Mouse (Mus musculus): Measurements from ENCODE around the gene Dnajc5. TPM values are rescaled to one million over a fixed set of nuclear protein-coding genes. Genes with fewer than 3 reads are reported as not detected.

The Dnajc5 gene
- 84.4 and 88.6 TPM in 2 replicates for polyA plus RNA-seq (2015; fragmentation: Nextera tagmentation; extraction: Ambion mirVana)

DNA sequence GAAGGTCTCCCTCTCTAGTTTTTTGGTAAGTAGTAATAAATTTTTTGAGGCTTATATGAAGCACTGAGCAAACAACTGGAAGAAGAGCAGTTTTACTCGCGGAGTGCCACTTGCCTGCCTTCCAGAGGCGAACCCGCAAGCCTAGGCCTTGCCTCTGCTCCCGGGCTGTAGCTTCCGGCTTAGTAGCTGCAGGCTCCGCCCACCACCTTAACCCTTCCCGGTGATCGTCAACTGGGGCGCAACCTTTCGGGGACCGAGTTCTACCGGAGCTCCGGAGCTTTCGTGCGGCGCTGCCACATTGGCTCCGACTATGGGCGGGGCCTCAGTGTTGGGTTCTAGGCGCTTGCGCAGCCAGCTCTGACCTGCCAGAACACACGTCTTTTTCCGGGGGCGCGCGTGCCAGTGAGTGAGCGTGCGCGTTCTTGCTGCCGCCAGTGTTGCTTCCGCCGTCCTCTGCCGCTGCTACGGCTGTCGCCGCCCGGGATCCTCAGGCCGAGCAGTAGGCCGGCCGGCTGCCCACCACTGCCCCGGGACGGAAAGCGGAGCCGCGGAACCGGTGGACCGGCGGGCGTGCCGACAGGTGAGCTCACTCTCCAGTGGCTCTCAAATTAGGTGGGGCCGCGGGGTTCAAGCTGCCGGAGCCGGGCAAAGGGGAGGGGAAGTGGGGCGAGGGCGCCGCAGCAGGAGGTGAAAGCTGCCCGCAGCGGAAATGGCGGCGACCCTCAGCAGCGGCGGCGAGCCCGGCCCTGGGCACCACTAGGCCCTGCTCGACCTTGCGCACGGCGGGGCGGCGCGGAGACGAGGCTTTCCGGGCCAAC lies at the start of gene Dnajc5:
Gene Dnajc5 (plus strand): TSS at position 368 of the 818 bp plus-strand sequence.
- Histone ChIP-seq H3K9me3 (replicated peaks) (no peaks in the 10 kb centered on the region), H3K9ac (peak within 1 kb of the TSS; percentile 95), H3K27me3 (no peaks in the 10 kb centered on the region), H3K36me3 (peaks cover 30% of the 10 kb centered on the region), H3K4me2 (peak within 1 kb of the TSS; percentile 66), H3K4me1 (peaks cover 26% of the 10 kb centered on the region), H3K27ac (peak within 1 kb of the TSS; percentile 99), H3K4me3 (replicated peaks) (peak within 1 kb of the TSS; percentile 90)
- under 1% methylated on average over 74 of the region's 74 CpGs for WGBS
- ATAC-seq (replicated peaks; ENCODE audit: low FRiP score), result peak; percentile 98

DNA sequence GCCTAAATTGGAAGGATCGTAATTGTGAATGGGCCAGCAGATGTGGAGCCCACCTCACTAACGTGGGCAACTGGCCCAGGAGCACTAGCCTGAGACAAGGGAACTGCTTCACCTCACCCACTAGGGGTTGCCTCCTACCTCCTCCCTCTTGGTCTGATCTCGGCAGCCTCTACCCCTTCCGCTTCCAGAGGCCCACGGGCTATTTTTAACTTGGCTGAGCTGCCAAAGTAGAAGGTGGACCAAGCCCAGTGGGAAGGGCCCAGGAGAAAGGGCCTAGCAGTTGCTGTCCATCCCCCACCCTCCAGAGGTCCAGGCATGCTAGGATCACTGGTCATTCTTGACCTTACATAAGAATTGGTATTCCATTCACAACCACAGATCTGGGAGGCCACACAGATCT lies 49.0 kb upstream of the Dnajc5 start:
- Histone ChIP-seq H3K9me3 (replicated peaks) (no peaks in the 10 kb centered on the region), H3K27me3 (no peaks in the 10 kb centered on the region), H3K4me3 (replicated peaks) (no peak overlapping the region), H3K36me3 (no peaks in the 10 kb centered on the region), H3K9ac (no peak overlapping the region), H3K27ac (peak overlapping the region; percentile 42; the same call in 1 of the 2 replicates), H3K4me2 (no peak overlapping the region), H3K4me1 (peaks cover 26% of the 10 kb centered on the region)
- WGBS, result 47% methylated on average over 5 of the region's 5 CpGs
- 0 out of 2 replicates have a peak, but pooled peaks have one; percentile 22 for ATAC-seq (replicated peaks; ENCODE audit: low FRiP score)

DNA sequence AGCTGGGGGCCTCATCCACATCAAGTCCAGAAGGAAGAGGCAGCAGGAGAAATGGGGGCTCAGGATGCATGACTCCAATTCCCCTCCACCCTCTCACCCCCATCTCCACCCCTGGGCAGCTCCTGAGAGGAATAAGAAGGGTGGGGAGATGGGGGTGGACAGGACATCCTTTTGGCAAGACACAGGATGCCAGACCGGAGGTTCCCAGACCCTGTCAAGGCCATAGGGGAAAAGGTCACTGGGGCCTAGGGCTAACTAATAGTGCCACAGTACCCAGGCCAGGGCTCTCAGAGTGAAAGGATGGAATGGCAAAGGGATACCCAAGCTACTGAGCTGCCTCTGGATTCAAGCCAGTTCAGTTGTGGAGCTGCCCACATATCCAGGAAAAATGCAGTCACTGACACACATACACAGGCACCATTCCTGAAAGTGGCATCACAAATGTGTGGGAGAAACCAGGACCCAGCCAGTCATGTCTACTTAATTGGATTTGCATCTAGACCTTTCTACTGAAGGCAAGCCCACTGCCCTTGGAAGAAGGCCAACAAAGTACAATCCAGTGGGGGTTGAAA lies 47.9 kb upstream of the Dnajc5 start:
- H3K4me1 ChIP-seq, result peaks cover 26% of the 10 kb centered on the region
- no peak overlapping the region for H3K4me3 ChIP-seq (replicated peaks)
- H3K4me2 ChIP-seq, result no peak overlapping the region
- no peaks in the 10 kb centered on the region for H3K36me3 ChIP-seq
- H3K9me3 ChIP-seq (replicated peaks), result no peaks in the 10 kb centered on the region
- WGBS, result 43% methylated on average over 1 of the region's 1 CpGs
- no peaks in the 10 kb centered on the region for H3K27me3 ChIP-seq
- H3K27ac ChIP-seq, result peak overlapping the region; percentile 42; the same call in 1 of the 2 replicates
- H3K9ac ChIP-seq, result no peak overlapping the region
- ATAC-seq (replicated peaks; ENCODE audit: low FRiP score), result no peak

DNA sequence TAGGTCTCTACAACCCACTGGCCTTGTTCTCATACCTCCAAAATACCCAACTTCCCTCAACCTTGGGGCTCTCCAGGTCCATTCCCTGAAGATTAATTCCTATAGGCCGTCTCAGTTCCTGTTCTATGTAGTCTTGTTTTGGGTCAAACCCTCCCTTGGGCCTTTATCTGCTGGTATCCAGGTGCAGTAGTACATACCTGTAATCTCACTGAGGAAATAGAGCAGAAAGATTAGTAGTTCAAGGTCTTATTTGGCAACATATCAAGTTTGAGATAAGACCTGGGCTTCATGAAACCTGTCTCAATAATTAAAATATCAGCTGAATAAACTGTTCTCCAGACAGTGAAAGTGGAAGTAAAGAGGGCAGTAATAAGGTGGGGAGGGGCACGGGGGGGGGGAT lies 37.2 kb upstream of the Dnajc5 start:
- Histone ChIP-seq H3K9ac (no peak overlapping the region), H3K4me1 (peaks cover 52% of the 10 kb centered on the region), H3K4me3 (replicated peaks) (no peak overlapping the region), H3K27ac (peak overlapping the region; percentile 86), H3K36me3 (no peaks in the 10 kb centered on the region), H3K9me3 (replicated peaks) (no peaks in the 10 kb centered on the region), H3K4me2 (peak overlapping the region; percentile 37), H3K27me3 (no peaks in the 10 kb centered on the region)
- ATAC-seq (replicated peaks; ENCODE audit: low FRiP score), result no peak
- WGBS, result 45% methylated on average over 2 of the region's 2 CpGs

DNA sequence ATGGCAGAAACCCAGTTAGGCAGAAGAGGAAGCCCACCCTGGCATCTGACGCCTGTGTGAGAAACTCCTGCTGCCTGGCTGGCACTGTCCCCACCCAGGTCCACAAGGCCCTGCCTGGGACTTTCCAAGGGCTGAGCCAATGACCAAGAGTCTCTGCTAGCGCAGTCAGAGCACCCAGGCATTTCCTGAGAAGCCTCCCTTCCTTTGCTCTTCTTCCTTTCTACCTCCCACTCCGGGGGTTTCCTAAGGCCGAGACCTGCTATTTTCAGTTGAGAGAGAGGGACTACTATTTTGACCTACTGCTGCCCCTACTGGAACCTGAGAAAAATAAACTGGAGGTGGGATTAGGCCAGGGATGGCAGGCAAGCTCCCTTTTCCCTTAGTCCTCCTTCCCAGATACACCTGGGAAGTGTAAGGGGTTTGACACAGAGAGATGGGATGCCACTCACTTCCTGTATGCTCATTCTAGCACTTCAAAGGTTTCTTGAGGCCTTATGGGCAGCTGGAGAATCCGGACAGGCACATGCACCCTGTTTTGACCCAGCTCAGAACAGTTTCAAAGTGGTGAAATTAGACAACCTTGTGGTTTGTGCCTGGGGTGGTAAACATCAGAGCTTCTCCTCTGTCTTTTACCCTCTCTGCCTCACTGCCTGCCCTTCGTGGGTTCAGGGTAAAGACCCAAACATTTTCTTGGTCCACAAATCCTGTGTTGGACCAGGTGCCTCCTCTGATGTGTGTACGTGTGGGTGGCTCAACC lies 36.5 kb upstream of the Dnajc5 start:
- WGBS, result 26% methylated on average over 7 of the region's 7 CpGs
- Histone ChIP-seq H3K27ac (peak overlapping the region; percentile 86), H3K9me3 (replicated peaks) (no peaks in the 10 kb centered on the region), H3K4me2 (peak overlapping the region; percentile 37), H3K9ac (no peak overlapping the region), H3K4me1 (peaks cover 58% of the 10 kb centered on the region), H3K36me3 (no peaks in the 10 kb centered on the region), H3K27me3 (no peaks in the 10 kb centered on the region), H3K4me3 (replicated peaks) (no peak overlapping the region)
- no peak for ATAC-seq (replicated peaks; ENCODE audit: low FRiP score)

DNA sequence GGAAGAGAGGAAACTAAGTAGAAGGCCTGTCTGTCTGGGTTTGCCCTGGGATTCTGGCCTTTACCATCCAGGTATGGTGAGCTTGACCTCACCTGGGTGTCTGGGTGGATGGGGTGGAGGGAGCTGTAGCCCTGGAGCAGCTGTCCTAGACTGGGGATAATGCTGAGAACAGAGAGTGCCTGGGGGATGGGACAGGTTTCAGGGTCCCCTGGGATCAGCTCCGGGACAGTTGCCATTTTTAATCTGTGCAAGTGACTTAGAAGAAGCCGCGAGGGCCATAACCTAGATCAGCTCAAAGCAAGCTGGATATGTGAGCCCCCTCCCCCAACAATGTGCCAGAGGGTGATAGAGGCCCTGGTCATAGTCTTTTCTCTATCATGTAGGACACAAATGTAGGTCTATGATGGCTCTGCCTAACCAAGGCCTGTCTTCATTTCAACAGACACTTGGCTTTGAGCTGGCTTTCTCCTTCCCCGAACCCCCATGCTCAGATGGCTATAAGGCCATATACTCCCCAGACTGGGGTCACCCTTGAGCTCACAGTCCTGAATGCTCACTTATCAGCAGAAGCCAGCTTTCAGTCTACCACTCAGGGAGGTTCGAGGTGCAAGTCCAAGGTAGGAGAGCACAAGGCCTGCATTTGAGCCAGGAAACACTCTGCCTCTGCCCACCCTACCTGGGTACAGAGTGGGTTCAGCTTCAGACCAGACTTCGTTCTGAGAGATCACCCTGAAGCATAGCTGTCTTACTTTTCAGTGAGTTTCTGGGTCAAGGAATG lies 35.6 kb upstream of the Dnajc5 start:
- Histone ChIP-seq H3K27me3 (no peaks in the 10 kb centered on the region), H3K4me2 (no peak overlapping the region), H3K4me3 (replicated peaks) (no peak overlapping the region), H3K4me1 (peaks cover 61% of the 10 kb centered on the region), H3K36me3 (no peaks in the 10 kb centered on the region), H3K27ac (peak overlapping the region; percentile 95), H3K9ac (no peak overlapping the region), H3K9me3 (replicated peaks) (no peaks in the 10 kb centered on the region)
- WGBS, result 85% methylated on average over 6 of the region's 6 CpGs
- ATAC-seq (replicated peaks; ENCODE audit: low FRiP score), result no peak

DNA sequence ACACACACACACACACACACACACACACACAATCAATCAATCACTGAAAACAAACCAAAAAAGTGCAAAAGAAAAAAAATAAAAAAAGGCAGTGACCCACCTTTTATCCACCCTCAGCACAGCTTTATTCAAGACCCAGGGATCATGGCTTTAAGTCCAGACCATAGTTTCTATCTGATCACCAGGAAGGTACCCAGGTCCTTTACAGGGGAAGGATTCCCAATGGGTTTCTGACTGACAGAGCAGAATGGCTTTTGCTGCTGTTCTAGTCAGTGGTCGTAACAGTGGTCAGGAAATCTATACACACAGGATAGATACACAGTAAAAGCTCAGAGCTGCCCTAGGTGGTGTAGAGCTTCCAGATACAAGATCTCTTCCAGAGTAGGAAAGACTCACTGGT lies 34.5 kb upstream of the Dnajc5 start:
- Histone ChIP-seq H3K4me1 (peaks cover 61% of the 10 kb centered on the region), H3K27ac (peak overlapping the region; percentile 95), H3K9me3 (replicated peaks) (no peaks in the 10 kb centered on the region), H3K4me3 (replicated peaks) (no peak overlapping the region), H3K9ac (no peak overlapping the region), H3K4me2 (no peak overlapping the region), H3K27me3 (no peaks in the 10 kb centered on the region), H3K36me3 (no peaks in the 10 kb centered on the region)
- ATAC-seq (replicated peaks; ENCODE audit: low FRiP score), result 0 out of 2 replicates have a peak, but pooled peaks have one; percentile 1
- 6% methylated on average over 1 of the region's 1 CpGs for WGBS

DNA sequence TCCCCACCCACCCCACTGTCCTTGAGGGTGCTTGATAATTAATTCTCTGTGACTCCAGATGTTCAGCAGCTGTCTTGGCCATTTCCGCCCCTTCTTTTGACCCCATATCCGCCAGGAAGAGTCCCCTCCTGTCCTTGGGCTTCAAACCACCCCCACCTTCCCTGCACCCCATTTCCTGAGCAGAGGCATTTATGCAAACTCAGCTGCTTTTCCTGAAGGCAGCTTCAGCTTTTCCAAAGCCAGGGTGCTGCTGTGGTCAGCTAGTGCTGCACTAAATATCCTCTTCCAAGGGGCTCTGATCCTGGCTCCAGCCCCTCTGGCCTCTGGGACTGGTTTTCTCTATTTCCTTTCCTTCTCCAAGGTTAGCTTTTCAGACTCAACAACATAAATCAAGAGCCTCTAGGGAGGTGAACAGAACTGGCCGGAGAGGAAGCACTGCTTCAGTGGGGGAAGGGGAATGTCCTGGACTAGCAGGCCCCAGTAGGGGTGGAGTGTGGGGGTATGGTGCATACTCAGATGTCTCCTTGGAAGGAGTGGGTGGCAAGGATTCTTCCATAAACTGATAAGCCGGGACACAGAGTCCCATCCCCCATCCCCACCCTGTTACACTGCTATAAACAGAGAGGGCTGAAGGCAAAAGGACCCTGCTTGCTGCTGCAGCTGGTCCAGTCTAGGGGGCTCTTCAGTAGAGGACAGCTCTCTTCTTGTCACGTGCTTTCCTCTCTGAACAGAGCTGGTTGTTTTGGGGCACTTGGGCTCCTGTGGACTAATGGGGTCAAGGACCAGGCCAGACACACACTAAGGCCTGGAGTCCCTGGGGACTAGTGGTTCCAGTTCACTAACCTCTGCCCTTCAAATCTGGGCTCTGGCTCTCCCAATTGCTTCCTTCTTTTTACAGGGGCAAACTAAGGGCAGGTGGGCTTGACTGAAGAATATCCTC lies 32.7 kb upstream of the Dnajc5 start:
- H3K4me3 ChIP-seq (replicated peaks), result no peak overlapping the region
- no peaks in the 10 kb centered on the region for H3K9me3 ChIP-seq (replicated peaks)
- peak overlapping the region; percentile 32 for H3K4me2 ChIP-seq
- no peaks in the 10 kb centered on the region for H3K27me3 ChIP-seq
- peak overlapping the region; percentile 95 for H3K27ac ChIP-seq
- peak; percentile 96 for ATAC-seq (replicated peaks; ENCODE audit: low FRiP score)
- H3K9ac ChIP-seq, result no peak overlapping the region
- H3K4me1 ChIP-seq, result peaks cover 67% of the 10 kb centered on the region
- H3K36me3 ChIP-seq, result no peaks in the 10 kb centered on the region
- WGBS, result 7% methylated on average over 5 of the region's 5 CpGs

DNA sequence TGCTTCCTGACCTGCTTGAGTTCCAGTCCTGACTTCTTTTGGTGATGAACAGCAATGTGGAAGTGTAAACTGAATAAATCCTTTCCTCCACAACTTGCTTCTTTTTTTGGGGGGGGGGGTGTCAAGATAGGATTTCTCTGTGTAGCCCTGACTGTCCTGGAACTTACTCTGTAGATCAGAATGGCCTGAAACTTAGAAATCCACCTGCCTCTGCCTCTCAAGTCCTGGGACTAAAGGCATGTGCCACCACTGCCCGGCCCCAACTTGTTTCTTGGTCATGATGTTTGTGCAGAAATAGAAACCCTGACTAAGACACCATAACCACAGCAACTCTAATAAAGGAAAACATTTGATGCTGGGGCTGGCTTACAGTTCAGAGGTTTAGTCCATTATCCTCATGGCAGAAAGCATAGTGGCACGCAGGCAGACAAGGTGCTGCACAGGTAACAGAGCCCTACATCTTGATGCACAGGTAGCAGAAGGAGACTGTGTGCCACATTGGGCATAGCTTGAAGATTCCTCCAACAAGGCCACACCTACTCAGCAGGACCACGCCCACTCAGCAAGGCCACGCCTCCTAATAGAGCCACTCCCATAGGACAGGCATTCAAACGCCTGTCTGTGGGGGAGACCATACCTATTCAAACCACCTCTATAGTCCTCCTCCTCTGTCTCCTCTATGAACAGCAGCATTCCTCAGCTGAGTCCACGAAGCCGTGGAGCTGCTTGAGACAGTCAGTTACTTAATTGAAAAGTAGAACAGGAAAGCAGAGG lies 28.7 kb upstream of the Dnajc5 start:
- Histone ChIP-seq H3K27ac (no peak overlapping the region), H3K4me1 (peaks cover 39% of the 10 kb centered on the region), H3K36me3 (no peaks in the 10 kb centered on the region), H3K4me2 (no peak overlapping the region), H3K9me3 (replicated peaks) (no peaks in the 10 kb centered on the region), H3K9ac (no peak overlapping the region), H3K4me3 (replicated peaks) (no peak overlapping the region), H3K27me3 (no peaks in the 10 kb centered on the region)
- no peak for ATAC-seq (replicated peaks; ENCODE audit: low FRiP score)
- WGBS, result 28% methylated on average over 7 of the region's 7 CpGs

DNA sequence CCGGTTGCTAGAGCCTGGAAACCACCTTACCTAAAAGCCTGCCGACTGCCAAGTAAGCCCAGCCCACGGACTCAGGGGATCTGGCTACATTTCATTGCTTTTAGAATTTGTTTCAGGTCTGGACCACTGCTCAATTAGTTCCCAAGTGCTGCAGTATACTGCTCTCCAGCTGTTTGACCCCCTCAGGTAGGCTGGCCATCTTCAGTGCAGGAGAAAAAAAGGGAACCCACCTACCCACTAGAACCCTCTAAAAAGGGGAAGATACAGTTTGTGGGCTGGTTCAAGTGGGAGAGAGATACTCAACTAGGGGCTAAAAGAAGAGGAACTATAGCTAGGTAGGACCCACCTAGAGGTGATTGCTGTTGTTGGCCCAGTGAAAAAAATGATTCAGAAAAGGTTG lies 28.1 kb upstream of the Dnajc5 start:
- Histone ChIP-seq H3K4me2 (no peak overlapping the region), H3K4me3 (replicated peaks) (no peak overlapping the region), H3K27me3 (no peaks in the 10 kb centered on the region), H3K9ac (no peak overlapping the region), H3K27ac (no peak overlapping the region), H3K4me1 (peaks cover 33% of the 10 kb centered on the region), H3K36me3 (no peaks in the 10 kb centered on the region), H3K9me3 (replicated peaks) (no peaks in the 10 kb centered on the region)
- no peak for ATAC-seq (replicated peaks; ENCODE audit: low FRiP score)
- 41% methylated on average over 3 of the region's 3 CpGs for WGBS

Data from kidney, embryonic 15.5 days (tissue).